Mouse (Mus musculus) monocyte, adult 5-6 weeks (primary cell): Measurements from ENCODE around the gene Pitpnb. TPM values are rescaled to one million over a fixed set of nuclear protein-coding genes. Genes with fewer than 3 reads are reported as not detected.

Experiments used
- ATAC-seq: fragments of 153-309, 156-312 bp; replicated peaks from 2 replicates; pipeline ENCODE4 v1.8.0; 2017; ENCODE audit warnings: mild to moderate bottlenecking; ENCODE audit not compliant: low TSS enrichment, insufficient number of reproducible peaks, severe bottlenecking, poor library complexity, low FRiP score
- total RNA-seq: library from RNA; stranded (forward); fragments of 200-1000, 200-491, 200-594 nt; gene quantifications from 3 replicates; pipeline ENCODE4 v1.2.3, GENCODE M21; 2017

Gene Pitpnb
- total RNA-seq, 1 experiment from 2014 or later = 18.9 TPM

DNA sequence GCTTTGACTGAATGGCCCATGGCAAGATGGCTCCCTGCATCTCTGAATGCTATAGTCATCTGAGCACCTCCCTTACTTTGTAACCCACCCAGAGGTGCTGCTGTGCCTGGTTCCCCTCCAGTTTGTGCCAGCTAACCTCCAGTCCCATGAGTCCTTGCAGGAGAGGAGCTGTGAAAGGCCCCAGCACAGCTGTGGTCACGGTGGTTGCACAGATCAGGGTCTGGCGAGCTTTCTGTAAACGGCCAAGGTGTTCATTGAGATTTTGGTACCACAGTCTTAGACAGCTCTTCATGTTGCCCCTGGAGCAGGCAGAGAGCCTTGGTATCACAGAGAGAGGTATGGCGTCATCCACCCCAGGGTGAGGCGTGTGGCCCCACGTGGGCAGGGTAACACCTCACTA, 60.9 kb downstream of the Pitpnb start:
- no peak for ATAC-seq

DNA sequence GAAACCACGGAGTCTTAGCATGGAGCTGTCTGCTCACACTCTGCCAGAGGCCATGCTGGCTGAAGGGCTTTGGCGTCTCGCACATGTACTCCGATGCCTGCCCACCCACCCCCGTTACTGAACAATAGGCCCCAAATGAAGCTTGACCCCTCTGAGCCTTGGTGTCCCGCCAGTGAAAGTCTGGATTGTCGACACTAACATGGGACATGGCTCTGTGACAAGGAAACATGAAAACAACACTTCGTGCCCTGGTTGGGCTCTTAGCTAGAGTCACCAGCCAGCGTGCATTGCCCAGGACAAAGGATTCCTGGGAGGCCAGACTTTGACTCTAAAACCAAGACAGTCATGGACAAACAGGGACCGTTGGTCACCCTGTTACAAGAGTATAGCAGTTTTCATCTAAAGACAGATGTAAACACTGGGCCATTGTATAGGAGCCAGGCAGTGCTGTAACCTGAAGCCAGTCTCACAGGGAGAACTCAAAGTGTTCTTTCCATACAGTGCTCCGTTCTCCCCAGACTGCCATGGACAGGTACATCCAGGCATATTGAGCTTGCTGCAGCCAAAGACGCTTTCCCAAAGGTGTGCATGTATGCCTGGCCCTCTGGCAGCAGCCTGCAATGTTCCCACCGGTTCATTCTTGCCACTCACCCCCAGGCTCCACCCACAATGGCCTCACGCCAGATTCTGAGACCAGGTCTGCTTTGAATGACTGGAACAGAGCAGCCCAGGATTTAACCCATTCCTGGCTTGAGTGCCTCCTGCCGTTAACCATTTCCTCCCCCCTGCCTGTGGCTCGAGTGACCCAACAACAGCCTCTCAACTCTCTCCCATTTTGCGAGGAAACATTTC, 63.0 kb downstream of the Pitpnb start:
- no peak for ATAC-seq

DNA sequence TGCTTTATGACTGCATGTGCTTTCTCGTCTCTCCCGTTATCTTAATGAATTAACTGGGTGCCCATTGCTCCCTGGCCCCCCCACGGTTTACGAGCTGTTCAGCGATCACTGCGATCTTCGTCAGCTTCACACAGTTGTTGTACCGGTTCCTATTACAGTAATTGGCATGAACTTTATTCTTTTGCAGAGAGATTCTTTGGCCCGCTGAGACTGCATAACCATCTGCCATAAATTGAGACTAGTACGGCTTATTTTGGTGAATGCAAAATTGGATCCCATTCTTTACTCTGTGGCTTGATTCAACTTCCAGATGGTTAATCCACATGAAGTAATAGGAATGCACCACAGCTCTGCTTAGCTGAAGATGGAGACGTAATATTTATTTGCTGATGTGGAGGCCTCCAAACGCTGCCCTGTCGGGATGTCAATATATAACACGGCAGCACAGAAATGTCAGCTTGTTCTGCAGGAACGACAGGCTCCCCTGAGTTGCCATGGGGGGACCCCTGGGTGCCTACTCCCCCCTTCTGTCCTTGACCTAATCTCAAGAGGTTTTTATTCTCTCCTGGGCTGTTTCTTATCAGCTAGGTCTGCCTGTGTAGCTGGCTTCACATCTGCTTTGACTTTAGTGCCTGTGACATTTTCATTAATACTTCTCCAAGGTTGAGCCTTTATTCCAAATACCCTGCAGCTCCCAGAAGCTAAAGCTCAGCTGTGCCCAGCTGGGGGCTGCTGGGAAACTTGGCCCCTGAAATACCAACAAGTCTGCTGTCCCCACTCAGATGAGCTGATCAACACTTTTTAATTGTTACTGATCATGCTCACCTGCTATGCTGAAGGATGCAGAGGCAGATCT, 63.9 kb downstream of the Pitpnb start:
- no peak for ATAC-seq

DNA sequence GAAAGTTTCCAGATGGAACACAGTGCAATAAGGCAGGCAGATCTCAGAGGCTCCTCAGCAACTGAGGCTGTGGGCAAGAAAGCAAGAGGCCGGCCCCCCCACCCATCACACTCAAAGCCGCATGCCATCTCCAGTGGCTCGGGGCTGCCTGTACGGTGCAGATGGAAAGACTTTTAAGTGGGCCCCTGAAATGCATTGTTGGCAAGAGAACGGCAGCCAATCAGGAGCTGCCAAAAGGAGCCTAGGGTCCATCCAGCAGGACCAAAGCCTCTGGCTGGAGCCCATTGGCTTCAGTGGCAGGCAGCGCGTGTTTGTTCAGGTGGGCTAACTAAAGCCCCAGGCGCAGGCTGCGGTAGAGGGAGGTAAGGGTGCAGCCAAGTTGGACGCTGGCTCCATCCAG, 65.2 kb downstream of the Pitpnb start:
- no peak for ATAC-seq

DNA sequence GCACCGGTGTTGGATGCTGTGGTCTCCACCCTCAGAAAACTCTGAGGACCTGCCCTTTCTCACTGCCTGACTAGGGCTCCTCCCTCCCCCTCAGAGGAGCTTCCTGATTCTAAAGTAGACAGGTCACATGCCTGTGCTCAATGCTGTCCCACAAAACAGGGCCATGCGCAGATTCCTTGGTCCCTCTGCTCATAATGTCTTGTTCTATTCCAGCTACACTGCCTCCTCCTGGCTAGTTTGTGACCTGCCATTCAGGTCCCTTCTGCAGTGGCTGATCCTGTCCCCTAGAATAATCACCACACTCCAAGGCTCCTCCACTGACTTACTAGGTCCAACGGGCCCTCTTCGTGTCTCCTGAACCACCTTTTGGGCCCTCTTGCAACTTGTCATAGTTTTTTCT, 65.6 kb downstream of the Pitpnb start:
- ATAC-seq = no peak

DNA sequence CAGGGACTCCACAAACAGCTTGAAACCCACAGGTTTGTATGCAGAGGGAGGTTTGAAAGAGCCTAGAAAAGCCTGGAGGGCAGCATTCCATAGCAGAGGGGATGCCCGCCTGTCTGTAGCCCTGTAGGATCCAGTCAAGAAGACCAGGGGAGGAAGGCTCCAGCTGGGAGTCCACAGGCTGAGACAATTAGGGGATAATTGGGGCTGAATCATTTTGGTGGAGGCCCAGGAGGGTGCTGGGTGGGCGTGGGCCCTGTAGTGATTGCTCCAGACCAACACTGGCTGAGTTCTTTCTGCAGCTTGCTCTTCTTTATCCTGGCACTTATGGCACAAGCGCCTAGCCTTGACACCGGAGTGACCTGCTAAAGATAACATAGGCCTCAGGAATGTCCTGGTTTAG, 67.9 kb downstream of the Pitpnb start:
- ATAC-seq = no peak

DNA sequence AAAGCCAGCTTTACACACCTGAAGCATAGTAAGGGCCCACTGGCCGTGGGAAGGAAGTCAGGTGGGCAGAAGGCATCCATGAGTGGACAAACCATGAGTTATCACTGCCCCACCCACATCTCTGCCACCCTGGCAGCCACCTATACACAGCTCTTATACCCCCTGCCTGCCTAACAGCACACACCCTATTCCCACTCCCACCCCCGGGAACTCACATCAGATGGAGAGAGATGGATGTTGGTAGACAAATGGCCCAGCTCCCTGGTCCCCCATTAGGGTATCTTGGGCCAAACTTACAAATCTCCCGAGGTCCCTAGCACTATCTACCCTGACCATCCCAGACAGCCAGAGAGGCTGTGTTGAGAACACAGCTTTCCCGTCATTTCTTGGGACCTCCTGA, 68.7 kb downstream of the Pitpnb start:
- no peak for ATAC-seq

DNA sequence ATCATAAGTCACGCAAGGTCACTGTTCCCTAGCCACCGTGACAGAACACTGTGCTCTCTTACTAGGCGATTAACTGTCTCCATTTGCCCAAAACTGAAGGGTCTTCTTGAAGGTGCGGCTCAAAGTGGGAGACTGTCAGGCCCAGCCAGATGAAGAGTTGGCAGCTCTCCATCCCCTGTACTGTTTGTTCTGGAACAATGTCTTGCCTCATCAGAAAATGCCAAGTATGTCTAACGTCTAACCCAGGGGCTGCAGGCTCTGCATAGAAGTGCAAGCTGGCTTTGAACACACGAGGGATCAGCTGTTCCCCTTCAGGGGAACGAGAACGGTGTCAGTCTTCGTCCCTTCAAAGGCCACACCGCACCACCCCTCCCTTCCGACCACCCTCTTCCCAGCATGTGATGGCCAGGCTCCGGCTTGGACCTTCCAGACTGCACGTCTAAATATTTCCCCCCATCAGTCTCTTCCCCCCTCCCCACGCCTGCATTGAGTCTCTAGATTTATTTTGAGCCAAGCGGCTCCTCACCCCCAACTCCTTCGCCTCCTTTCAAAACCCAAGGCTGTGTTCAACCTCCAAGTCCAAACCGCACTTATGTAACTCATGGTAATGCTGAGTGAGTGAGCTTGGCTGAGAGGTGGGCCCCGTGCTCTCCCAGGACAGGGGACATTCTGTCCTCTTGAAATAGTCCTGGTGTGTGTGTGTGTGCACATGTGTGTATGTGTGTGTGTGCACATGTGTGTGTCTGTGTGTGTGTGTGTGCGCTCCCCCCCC, 71.5 kb downstream of the Pitpnb start:
- no peak for ATAC-seq

DNA sequence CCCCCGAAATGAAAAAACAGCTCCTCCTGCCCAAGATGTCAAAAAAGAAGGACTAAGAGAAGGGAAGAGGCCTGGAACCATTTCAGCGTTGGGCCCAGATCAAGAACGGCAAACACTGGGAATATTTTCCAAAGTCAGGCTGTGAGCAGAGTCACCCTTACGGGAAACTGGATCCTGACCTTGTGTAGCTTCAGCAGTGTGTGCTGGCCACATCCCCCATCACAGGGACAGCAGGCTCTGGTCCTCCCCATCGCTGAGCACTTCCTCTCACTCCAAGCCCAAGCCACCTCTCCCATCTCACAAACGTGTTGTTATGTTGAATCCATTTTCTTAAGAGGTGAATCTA, 72.1 kb downstream of the Pitpnb start:
- no peak for ATAC-seq

DNA sequence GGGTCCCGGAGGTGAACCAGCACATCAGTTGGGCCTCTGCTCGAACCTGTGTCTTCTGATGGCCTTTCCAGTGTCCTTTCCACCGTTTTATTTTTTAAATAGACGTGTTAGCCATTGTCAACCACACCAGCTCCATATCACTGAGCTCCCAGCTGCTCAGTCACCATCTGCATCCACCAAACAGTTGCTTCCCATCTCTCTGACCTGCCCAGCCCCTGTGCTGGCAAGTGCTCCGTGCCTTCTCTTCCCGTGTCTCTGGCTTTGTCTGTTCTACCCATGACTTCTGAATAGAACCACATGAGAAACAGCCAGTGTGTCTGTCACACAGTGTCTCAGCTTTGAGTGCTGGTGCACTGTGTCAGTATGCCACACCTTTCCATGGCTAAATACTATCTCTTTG, 74.2 kb downstream of the Pitpnb start:
- ATAC-seq = no peak

DNA sequence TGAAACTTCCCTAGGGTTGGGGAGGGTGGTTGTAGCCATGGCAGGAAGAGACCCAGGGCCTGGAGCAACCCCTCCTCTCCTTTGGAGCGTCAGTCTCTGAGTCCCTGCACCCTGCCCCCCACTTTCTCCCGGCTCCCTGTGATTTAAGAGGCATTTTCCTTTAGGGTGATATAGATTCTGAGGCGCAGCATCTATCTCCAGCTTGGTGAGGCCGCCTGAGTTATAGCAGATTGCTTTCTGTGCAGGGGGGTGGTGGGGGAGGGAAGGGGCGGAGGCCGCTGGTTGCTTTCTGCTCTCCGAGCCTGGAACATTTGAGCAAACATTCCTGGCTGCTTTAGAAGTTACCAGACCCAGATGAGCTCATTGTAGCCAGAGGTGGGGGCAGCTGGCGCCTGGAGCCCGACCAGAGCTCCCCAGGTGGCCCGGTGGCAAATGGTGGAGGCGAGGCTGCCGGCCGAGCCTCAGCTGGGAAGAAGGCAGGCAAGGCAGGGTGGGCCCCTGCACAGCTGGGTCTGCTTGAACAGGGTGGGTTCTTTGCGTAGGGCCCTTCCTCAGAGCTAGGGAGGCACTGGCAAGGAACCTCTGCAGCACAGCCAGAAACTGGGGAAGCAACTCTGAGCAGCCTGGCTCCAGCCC, 78.0 kb downstream of the Pitpnb start:
- no peak for ATAC-seq

DNA sequence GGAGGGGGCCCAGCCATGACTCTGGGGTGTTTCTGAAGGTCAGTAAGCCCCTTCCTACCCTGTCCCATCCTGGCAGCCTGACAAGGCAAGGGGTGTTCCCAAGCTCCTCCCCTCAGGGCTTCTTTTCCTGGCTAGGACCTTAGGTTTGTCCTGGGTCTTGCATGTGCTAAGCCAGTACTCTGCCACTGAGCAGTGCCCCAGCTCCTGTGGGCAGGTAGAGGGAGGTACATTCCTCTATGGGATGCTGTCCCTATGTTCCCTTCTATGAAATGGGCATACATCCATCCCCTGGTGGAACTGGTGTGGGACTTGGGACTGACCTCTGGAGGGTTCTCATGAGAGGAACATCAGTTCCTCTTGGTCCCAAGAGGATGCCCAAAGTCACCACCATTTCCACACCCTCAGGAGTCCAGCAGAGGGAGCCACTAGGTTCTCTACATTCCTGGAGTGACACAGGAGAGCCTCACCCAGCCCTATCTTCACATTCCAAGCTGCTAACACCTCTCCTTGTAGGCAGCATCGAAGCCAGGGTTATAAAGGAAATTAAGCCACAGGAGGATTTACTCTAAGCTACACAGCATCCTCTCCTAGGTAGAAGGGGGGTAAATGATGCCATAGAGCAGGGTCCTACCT, 79.0 kb downstream of the Pitpnb start:
- no peak for ATAC-seq

DNA sequence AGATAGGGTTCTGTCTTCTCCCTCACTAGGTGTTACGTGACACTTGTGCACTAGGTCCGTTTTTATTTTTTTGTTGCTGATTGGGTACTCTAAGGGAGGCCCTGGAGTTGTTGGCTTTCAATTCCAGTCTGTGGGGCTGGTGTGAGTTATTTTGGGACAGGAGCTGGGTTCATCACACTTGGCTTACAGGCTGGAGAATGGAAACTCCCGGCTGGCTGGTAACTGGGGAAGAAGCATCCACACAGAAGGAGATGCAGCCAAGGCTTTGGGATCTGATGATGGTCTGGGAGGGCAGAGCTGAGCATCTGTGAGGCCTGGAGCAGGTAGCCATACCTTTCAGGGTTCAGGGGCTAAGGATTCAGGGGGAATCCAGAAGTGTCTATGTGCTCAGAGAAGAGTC, 80.1 kb downstream of the Pitpnb start:
- ATAC-seq = no peak

DNA sequence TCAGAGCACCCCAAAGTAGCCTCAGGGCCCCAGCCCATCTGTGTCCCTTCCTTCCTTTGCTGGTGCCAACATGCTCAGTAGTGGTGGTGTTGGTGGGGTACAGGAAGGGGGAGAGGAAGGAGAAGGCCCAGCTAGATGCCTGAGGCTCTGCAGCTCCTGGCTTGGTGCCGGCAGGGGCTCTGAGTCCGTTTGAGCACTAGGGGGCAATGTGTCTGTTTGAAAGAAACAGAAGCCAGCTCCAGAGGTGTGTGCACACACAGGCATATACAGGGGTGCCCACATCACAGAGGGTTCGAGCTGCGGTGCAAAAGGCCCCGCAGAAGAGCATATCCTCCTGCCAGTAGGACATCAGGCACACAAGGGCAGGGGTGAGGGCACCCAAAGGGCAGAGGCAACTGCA, 83.6 kb downstream of the Pitpnb start:
- no peak for ATAC-seq

DNA sequence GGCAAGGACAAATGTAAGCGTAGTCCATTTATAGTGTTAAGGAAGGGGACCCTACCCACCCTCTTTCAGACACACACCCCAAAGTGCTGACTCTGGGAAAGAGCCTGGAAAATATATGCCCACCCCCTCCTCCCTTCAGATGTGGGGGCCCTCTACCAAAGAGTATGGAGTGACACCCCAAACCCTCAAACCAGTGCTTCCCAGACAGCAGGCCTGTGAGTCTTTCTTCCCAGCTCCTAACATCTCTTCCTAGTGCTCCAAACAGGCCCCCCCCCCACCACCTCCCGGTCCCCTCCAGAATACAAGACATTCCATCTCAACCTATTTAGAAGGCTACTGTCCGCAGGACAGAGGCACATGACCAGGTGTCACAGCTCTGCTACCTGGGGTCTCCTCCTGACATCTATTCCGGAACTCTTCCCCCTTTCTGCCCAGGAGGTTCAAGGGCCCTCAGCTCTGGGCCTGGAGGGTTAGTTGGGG, 84.2 kb downstream of the Pitpnb start:
- no peak for ATAC-seq

DNA sequence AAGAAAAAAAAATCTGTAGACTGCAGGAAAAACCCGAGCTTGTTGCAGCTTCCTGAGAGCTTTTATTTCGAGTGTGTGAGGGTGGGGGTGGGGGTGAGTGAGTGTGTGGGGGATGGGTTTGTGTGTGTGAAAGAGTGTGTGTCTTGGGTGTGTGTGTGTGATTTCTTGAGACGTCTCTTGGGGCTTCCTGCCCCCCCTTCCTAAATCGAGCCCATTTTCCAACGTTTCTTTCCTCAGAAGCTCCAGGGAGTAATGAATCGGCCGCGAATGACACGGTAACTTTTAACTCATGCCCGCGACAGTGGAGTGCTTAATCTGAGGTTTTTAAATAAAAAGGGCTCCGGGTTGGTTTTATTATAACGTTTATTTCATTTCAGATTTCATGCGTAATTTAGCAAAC, 85.0 kb downstream of the Pitpnb start:
- no peak for ATAC-seq

DNA sequence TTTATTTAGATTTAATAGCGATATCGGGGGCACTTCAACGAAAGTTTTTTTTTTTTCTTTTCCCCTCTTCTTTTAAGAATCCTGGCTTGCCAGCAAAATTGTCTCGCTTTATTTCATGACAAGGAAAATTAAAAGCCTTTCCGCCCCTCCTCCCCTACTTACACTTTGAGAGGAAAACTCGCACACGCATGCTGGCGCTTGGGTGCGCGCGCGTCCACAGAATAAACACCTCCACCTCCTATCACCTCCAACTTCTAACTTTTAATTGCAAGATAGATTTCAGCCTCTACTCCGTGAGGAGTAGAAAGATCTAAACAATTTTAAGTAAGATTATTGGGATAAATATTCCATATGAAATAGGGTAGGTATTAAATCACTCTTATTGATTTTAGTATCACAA, 85.5 kb downstream of the Pitpnb start:
- no peak for ATAC-seq

DNA sequence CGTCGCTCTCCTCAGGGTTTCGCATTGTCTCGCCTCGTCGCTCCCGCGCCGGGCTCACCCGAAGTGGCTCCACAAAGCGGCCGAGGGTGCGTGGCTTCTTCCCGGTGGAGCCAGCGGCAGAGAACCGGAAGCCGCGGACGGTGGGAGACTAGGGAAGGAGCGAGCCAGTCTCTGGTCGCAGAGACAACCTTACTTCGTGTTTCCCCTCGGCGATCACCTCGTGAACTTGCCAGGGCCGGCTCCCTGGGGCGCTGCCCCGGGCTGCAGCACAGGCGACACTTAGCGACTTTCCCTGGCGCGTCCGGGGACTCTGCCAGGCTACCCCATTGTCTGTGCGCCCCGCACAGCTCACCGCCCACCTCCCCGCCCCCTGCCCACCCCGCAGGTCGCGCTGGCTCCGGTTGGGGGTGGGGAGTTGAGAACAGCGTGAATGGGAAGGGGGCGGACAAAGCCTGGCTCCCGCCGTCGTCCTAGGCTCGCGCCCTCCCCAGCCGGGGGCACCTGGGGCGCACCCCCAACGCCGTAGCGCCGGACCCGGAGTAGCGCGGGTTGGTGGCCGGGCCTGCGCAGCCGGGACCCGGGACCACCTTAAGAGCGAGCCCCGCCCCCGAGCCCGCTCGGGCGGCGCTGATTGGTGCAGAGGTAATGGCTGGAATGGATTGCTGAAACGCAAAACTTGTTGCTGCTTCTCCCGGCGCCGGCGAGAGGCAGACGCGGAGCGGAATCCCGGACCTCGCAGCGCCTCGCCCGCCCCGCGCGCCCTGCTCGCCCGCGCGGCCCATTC, 86.2 kb downstream of the Pitpnb start, which contains the start of gene Mn1:
Gene Mn1 (plus strand): TSS at position 772 of the 784 bp plus-strand sequence.
- ATAC-seq = no peak
